Mouse (Mus musculus) heart, embryonic 10.5 days (tissue): ENCODE measurements around the gene Slc41a1. TPM values are rescaled to one million over a fixed set of nuclear protein-coding genes. Genes with fewer than 3 reads are reported as not detected.

Source experiments
- DNase-seq: peaks from one replicate; pipeline ENCODE4 v3.0.0-alpha.2; 2017; ENCODE audit warnings: low spot score
- H3K27ac ChIP-seq: fragments of 300-500 bp; sonication (generic); 2 replicates; pipeline ENCODE4 v1.5.1; 2016; ENCODE audit warnings: mild to moderate bottlenecking
- H3K27me3 ChIP-seq: fragments of 300-500 bp; sonication (generic); 2 replicates; pipeline ENCODE4 v1.6.1; 2016; ENCODE audit warnings: mild to moderate bottlenecking; ENCODE audit not compliant: poor library complexity, insufficient read depth, severe bottlenecking
- H3K36me3 ChIP-seq: fragments of 300-500 bp; sonication (generic); 2 replicates; pipeline ENCODE4 v1.6.1; 2016; ENCODE audit warnings: mild to moderate bottlenecking, moderate library complexity
- H3K4me1 ChIP-seq: fragments of 300-500 bp; sonication (generic); 2 replicates; pipeline ENCODE4 v1.6.1; 2016; ENCODE audit warnings: mild to moderate bottlenecking
- H3K4me3 ChIP-seq: fragments of 300-500 bp; sonication (generic); 2 replicates; pipeline ENCODE4 v1.5.1; 2016; ENCODE audit warnings: mild to moderate bottlenecking, moderate library complexity
- H3K9me3 ChIP-seq: fragments of 300-500 bp; sonication (generic); 2 replicates; pipeline ENCODE4 v1.6.1; 2016; ENCODE audit warnings: mild to moderate bottlenecking, moderate library complexity
- WGBS: fragments of 180-500 bp; shearing (Covaris S2); methylation state at CpG from one replicate; pipeline ENCODE4 v1.1.7; 2016; 5-methylcytosine and 5-hydroxymethylcytosine counted together
- polyA plus RNA-seq: library from polyadenylated mRNA; unstranded; fragments of >200 nt; fragmentation: Nextera tagmentation; extraction: Ambion mirVana; gene quantifications from 2 replicates; pipeline ENCODE4 v1.2.1, GENCODE M21; 2016

Slc41a1 gene
- polyA plus RNA-seq, result 8.8 and 9.6 TPM in 2 replicates

DNA sequence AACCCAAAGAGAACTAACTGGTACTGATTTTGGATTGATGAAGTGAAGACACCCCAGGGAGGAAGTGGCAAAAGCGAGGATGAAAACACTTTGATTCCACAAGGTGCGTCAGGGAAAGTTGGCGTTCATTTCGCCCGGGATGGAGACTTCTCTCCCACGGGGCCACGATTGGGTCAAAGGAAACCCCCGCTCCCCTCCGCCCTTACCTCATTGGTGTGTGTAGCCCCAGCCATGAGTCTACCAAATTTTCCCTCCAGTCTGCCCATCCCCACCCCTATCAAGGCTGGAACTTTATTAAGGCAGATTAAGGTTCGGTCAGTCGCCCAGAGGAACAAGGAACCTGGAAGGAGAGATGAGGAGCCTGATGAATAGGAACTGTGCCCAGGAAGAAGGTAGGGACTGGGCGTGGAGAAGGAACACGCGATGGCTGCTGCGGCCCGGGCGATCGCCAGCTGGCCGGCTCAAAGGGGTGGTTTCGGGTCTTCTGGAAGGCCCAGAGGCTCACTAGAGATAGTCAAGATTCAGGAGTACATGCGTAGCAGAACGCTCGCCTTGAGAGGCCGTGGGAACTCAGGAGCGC, at the start of gene Slc41a1:
Slc41a1 (plus strand) TSS at position 287 of the 580 bp plus-strand sequence.
- no peak for DNase-seq
- peaks cover 22% of the 10 kb centered on the region for H3K4me1 ChIP-seq
- peaks cover 17% of the 10 kb centered on the region for H3K36me3 ChIP-seq
- WGBS, result under 1% methylated on average over 25 of the region's 25 CpGs
- peak within 1 kb of the TSS; percentile 94 for H3K27ac ChIP-seq
- no peaks in the 10 kb centered on the region for H3K9me3 ChIP-seq
- peak within 1 kb of the TSS; percentile 88 for H3K4me3 ChIP-seq
- 0 out of 2 replicates have a peak, but pooled peaks cover 4% of the 10 kb centered on the region for H3K27me3 ChIP-seq

DNA sequence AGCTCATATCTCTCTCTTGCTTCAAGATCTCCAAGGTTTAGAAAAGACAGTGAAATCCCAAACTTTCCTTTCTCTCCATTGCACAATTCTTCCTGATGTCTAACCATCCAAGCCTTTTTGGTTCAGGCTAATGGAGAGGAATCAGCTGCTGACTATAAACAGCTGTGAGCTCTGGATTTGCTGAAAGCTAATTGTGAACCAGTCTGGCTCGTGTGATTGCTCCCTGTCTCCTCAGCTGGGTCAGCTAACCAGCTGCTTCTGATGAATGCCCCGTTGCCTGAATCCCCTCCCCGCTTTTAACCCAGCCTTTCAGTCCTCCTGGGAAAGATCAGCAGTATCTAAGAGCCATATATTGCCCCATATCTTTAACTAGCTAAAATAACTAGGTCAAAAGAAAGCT, 32.7 kb upstream of the Slc41a1 start:
- Histone ChIP-seq H3K36me3 (no peaks in the 10 kb centered on the region), H3K9me3 (no peaks in the 10 kb centered on the region), H3K27me3 (0 out of 2 replicates have a peak, but pooled peaks cover 4% of the 10 kb centered on the region), H3K4me3 (no peak overlapping the region), H3K4me1 (peaks cover 9% of the 10 kb centered on the region; the same call in 1 of the 2 replicates), H3K27ac (no peak overlapping the region)
- WGBS, result 49% methylated on average over 3 of the region's 3 CpGs
- no peak for DNase-seq

DNA sequence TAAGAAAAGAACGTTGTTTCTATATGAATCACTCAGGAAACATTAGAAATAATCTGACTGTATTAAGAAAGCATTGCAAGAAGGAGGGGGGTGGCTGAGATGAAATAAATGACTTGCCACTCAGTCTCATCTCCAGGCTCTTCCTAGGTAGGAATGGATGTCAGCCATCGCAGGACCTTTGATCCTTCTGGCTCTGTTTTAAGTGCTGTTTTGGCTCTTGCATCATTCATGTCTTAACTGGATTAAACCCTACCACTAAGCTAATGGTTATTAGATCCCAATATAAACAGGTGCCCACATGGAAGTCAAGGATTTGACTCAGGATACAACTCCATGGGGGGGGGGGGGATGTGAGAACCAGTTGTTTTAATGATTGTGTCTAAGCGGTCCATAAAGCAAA, 32.1 kb upstream of the Slc41a1 start:
- 82% methylated on average over 3 of the region's 3 CpGs for WGBS
- Histone ChIP-seq H3K36me3 (no peaks in the 10 kb centered on the region), H3K27ac (no peak overlapping the region), H3K9me3 (no peaks in the 10 kb centered on the region), H3K4me3 (no peak overlapping the region), H3K4me1 (peaks cover 9% of the 10 kb centered on the region; the same call in 1 of the 2 replicates), H3K27me3 (0 out of 2 replicates have a peak, but pooled peaks cover 4% of the 10 kb centered on the region)
- DNase-seq, result no peak

DNA sequence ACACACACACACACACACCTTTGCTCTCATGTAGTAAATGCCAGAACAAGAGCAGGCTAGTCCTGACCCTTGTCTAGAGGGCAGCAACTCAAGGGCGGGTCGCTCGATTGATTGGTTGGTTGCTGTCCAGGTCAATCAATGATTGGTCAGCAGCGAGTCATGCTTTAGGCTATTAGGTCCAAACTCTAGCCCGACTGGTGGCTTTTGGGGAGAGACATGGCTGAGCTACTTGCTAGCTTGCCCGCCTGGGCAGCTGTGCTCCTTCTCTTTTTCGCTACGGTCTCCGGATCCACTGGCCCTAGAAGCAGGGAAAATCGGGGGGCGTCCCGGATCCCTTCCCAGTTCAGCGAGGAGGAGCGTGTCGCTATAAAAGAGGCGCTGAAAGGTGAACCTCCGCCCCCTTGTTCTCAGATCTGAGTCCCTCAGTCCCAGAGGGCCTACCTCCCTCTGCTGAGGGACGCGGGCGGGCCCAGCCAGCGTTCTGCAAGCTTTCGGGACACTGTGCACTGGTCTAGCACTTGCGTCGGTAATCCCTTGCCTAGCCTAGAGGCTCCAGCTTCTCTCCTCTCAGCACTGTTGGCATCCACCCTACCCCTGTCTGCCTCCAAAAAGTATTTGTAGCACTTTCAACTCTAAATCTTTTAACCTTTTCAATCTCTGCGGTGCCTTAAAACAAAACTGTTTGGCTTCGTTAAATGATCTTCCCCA, 29.9 kb upstream of the Slc41a1 start, which contains the start of gene Pm20d1:
Pm20d1 (plus strand) TSS at position 180 of the 708 bp plus-strand sequence.
- H3K27me3 ChIP-seq, result 0 out of 2 replicates have a peak, but pooled peaks cover 4% of the 10 kb centered on the region
- peak within 1 kb of the TSS; percentile 58 for H3K4me3 ChIP-seq
- peak; percentile 83 for DNase-seq
- WGBS, result 4% methylated on average over 26 of the region's 26 CpGs
- peaks cover 9% of the 10 kb centered on the region; the same call in 1 of the 2 replicates for H3K4me1 ChIP-seq
- no peaks in the 10 kb centered on the region for H3K9me3 ChIP-seq
- peak within 1 kb of the TSS; percentile 82 for H3K27ac ChIP-seq
- H3K36me3 ChIP-seq, result no peaks in the 10 kb centered on the region

DNA sequence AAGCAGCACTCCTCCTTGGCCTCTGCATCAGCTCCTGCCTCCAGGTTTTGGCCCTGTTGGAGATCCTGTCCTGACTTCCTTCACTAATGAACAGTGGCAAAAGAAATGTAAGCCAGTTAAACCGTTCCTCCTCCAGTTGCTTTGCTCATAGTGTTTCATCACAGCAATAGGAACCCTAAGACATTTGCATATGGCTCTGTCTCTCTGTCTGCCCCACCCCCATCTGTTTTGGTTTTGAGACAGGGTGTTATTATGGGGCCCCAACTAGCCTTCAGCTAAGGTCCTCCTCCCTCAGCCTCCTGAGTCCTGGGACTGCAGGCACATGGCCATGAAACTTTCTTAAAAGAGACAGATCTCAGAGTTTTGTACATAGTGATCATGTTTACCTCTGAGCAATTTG, 27.3 kb upstream of the Slc41a1 start:
- 0 out of 2 replicates have a peak, but pooled peaks cover 4% of the 10 kb centered on the region for H3K36me3 ChIP-seq
- H3K27ac ChIP-seq, result no peak overlapping the region
- H3K9me3 ChIP-seq, result no peaks in the 10 kb centered on the region
- H3K4me1 ChIP-seq, result peaks cover 9% of the 10 kb centered on the region; the same call in 1 of the 2 replicates
- H3K4me3 ChIP-seq, result no peak overlapping the region
- H3K27me3 ChIP-seq, result 0 out of 2 replicates have a peak, but pooled peaks cover 4% of the 10 kb centered on the region
- no peak for DNase-seq
- whole genome bisulfite sequencing, result 50% methylated on average over 1 of the region's 1 CpGs

DNA sequence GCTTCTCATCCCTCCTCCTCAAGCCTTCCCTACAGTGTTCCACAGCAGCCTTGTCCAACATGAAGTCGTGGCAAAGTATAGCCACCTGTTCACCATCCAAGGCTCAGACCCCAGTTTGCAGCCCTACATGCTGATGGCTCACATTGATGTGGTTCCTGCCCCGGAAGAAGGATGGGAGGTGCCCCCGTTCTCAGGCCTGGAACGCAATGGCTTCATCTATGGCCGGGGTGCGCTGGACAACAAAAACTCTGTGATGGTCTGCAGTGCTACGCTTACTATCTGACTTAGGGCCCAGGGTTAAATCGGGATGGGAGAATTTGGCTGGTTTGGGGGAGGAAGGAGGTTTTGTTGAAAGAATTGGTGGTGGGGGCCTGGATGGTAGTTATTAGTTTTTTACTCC, 26.2 kb upstream of the Slc41a1 start:
- Histone ChIP-seq H3K4me3 (no peak overlapping the region), H3K27me3 (0 out of 2 replicates have a peak, but pooled peaks cover 4% of the 10 kb centered on the region), H3K36me3 (0 out of 2 replicates have a peak, but pooled peaks cover 4% of the 10 kb centered on the region), H3K4me1 (peaks cover 9% of the 10 kb centered on the region; the same call in 1 of the 2 replicates), H3K9me3 (no peaks in the 10 kb centered on the region), H3K27ac (no peak overlapping the region)
- WGBS, result 89% methylated on average over 8 of the region's 8 CpGs
- no peak for DNase-seq

DNA sequence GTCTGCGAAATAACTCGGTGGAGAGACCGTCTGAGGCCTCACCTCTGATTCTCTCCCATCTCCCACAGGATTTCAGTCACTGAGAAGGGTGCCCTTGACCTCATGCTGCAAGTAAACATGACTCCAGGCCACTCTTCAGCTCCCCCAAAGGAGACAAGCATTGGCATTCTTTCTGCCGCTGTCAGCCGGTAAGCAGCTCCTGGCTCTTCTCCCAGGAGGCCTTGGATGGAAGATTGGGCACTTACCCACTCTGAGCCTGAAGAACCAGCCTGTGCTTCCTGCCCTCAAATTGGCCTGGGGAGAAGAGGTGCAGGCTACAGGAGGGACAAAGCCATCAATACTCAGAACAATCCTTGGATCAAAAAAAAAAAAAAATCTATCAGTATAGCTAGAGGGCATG, 24.6 kb upstream of the Slc41a1 start:
- Histone ChIP-seq H3K36me3 (0 out of 2 replicates have a peak, but pooled peaks cover 4% of the 10 kb centered on the region), H3K9me3 (no peaks in the 10 kb centered on the region), H3K27ac (no peak overlapping the region), H3K4me1 (0 out of 2 replicates have a peak, but pooled peaks cover 2% of the 10 kb centered on the region), H3K4me3 (no peak overlapping the region), H3K27me3 (0 out of 2 replicates have a peak, but pooled peaks cover 4% of the 10 kb centered on the region)
- DNase-seq, result no peak
- WGBS, result 77% methylated on average over 5 of the region's 5 CpGs

DNA sequence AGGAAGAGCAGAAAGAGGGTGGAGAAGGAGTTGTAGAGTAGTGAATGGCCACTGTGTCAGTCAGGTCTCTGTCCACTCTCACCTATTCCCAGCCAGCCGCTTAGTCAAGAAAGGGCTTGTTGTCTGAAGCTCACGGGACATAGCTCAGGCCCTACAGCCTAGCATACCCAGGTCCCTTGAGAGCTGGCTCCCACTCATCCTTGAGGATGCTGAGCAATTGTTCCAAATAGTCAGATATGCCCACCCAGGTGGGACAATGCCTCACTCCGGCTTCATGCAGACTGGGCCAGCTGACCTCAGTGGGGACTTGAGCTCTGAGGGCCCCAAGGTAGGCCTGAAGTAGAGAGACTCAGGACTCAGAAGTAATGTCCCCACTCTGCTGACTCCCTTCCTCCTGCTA, 23.1 kb upstream of the Slc41a1 start:
- DNase-seq, result no peak
- Histone ChIP-seq H3K9me3 (no peaks in the 10 kb centered on the region), H3K27me3 (no peaks in the 10 kb centered on the region), H3K4me3 (no peak overlapping the region), H3K4me1 (no peaks in the 10 kb centered on the region), H3K36me3 (0 out of 2 replicates have a peak, but pooled peaks cover 4% of the 10 kb centered on the region), H3K27ac (no peak overlapping the region)
- WGBS, result 85% methylated on average over 3 of the region's 3 CpGs

DNA sequence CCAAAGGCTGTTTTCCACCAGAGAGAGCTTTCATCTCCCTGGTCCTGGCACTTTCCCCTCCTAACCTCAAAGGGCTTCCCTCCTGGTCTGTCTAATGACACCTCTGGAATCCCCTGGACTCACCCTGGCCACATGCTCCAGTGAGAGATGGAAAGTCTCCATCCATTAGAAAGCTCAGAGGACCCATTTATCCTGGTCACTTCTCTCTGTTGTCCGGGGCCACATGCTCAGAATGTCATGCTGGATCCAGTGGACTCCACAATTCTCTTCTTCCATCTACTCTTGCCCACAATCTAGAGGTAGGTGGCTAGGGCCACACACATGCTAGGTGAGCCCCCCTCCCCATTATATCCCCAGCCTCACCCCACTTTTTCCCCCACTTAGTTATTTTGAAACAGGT, 18.3 kb upstream of the Slc41a1 start:
- H3K36me3 ChIP-seq, result no peaks in the 10 kb centered on the region
- no peak overlapping the region for H3K4me3 ChIP-seq
- 0 out of 2 replicates have a peak, but pooled peaks cover 13% of the 10 kb centered on the region for H3K27me3 ChIP-seq
- peak; percentile 62 for DNase-seq
- no peaks in the 10 kb centered on the region for H3K9me3 ChIP-seq
- WGBS, result 83% methylated on average over 1 of the region's 1 CpGs
- peaks cover 3% of the 10 kb centered on the region; the same call in 1 of the 2 replicates for H3K4me1 ChIP-seq
- no peak overlapping the region for H3K27ac ChIP-seq

DNA sequence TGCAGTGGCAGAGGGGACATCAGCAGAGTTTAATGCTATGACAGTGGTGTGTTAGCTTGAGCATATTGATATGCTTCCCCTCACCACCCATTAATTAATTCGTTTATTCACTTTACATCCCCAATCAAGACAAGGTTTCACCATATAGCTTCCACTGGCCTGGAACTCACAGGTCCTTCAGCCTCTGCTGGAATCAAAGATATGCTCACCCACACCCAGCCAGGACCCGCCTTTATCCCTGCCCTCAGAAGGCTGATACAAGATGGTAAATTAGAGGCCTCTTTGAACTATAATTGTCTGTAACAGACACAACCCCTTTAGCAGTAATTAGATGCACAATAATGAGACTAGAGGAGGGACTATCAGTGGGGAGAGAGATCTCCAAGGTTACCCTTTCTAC, 17.6 kb upstream of the Slc41a1 start:
- Histone ChIP-seq H3K4me3 (no peak overlapping the region), H3K27ac (no peak overlapping the region), H3K27me3 (0 out of 2 replicates have a peak, but pooled peaks cover 13% of the 10 kb centered on the region), H3K36me3 (no peaks in the 10 kb centered on the region), H3K9me3 (no peaks in the 10 kb centered on the region), H3K4me1 (peaks cover 3% of the 10 kb centered on the region; the same call in 1 of the 2 replicates)
- peak; percentile 61 for DNase-seq
- 67% methylated on average over 2 of the region's 2 CpGs for WGBS

DNA sequence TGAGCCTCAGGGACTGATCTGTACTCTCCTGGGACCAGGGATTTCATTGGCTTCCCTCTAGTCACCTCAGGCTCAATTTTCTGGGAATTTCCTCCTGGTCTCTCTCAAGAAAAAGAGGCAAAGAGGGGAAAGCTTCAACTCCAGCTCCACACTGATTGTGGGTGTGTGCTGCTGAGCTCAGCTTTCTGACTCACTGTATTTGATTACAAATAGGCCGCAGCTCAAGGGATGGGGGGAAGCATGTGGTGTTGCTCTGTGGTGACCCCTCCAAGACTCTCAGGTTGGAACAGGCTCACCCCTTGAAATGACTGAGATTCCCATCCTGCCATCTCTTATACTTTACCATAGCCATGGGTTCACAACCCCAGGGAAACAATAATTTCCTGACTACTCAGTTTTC, 15.9 kb upstream of the Slc41a1 start:
- Histone ChIP-seq H3K27ac (no peak overlapping the region), H3K36me3 (no peaks in the 10 kb centered on the region), H3K27me3 (peaks cover 13% of the 10 kb centered on the region; the same call in 1 of the 2 replicates), H3K9me3 (no peaks in the 10 kb centered on the region), H3K4me1 (peaks cover 3% of the 10 kb centered on the region; the same call in 1 of the 2 replicates), H3K4me3 (no peak overlapping the region)
- 64% methylated on average over 1 of the region's 1 CpGs for WGBS
- peak; percentile 55 for DNase-seq

DNA sequence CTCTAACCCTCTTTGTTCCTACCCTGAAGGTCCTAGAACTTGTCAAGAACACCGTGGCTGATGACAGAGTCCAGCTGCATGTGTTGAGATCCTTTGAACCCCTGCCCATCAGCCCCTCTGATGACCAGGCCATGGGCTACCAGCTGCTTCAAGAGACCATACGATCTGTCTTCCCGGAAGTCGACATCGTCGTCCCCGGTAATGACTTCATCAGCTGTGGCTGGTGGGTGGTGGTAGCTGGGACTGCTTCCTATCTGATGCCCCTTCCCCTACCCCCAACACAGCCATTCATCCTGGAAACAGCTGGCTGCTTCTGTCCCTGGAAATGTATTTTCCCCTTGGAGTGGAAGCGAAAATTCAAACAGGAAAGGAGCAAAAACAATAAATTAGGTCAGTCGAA, 15.3 kb upstream of the Slc41a1 start:
- 0 out of 2 replicates have a peak overlapping the region, but pooled peaks have one; percentile 19 for H3K27ac ChIP-seq
- peak; percentile 75 for DNase-seq
- WGBS, result 55% methylated on average over 9 of the region's 9 CpGs

More for the DNA sequence above, 15.3 kb upstream of the Slc41a1 start:
- Histone ChIP-seq H3K4me1 (peaks cover 3% of the 10 kb centered on the region; the same call in 1 of the 2 replicates), H3K36me3 (no peaks in the 10 kb centered on the region), H3K9me3 (no peaks in the 10 kb centered on the region), H3K4me3 (no peak overlapping the region), H3K27me3 (peaks cover 19% of the 10 kb centered on the region)
